Mouse (Mus musculus) liver, embryonic 14.5 days (tissue): Measurements from ENCODE around the gene Nexn.

ENCODE experiments used
- CTCF ChIP-seq: IDR thresholded peaks from 2 replicates; pipeline ENCODE4 v1.5.1; 2016; ENCODE audit warnings: antibody characterized with exemption, low read depth, control low read depth
- EP300 ChIP-seq: IDR thresholded peaks from 2 replicates; pipeline ENCODE4 v1.6.1; 2016; ENCODE audit warnings: antibody characterized with exemption, low read depth

DNA sequence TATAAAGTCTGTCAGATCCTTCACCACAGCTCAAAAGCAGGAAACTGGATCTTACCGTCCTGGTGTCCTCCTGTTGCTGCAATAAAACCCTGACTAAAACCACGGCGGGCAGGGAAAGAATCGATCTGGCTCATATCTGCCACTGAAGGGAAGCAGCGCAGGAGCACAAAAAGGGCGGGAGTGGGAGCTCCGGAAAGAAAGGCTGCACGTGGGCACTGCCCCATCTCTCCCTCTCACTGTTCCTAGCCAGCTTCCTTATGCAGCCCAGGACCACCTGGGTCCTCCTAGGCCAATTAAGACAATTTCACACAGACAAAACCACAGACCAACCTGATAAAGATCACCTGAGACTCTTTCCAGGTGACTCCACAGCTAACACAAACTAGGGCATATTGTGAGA is 4.7 kb downstream of the Nexn start:
- TF ChIP-seq CTCF (no peak), EP300 (no peak)
